Mouse (Mus musculus): ENCODE measurements around the gene Ostm1. TPM values are rescaled to one million over a fixed set of nuclear protein-coding genes. Genes with fewer than 3 reads are reported as not detected.

Gene Ostm1
- polyA plus RNA-seq, 1 experiment from 2014 or later, result 13.8 TPM

DNA sequence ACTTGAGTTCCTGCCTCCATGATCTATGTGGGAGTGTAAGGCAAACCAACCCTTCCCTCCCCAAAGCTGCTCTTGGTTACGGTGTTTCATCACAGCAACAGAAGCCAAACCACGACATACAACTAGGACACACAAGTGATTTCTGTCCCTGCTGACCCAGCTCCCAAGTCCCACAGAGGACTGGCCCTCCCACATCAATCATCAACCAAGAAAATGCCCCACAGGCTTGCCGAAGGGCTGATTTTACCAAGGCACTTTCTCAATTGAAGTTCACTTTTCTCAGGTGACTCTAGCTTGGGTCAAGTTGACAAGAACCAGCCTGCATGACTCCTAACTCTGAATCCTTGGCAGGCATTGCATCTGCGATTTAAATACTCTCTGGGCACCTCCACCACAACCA is 91.9 kb downstream of the Ostm1 start:
- no peaks in the 10 kb centered on the region for H3K36me3 ChIP-seq
- 78% methylated on average over 4 of the region's 4 CpGs for WGBS
- peaks cover 9% of the 10 kb centered on the region; the same call in 1 of the 2 replicates for H3K4me1 ChIP-seq
- H3K9me3 ChIP-seq, result no peaks in the 10 kb centered on the region
- H3K4me3 ChIP-seq, result no peak overlapping the region
- no peak for ATAC-seq (ENCODE audit: borderline replicate concordance, extremely low read depth, low FRiP score, low TSS enrichment)
- H3K9ac ChIP-seq, result no peak overlapping the region
- no peak overlapping the region for H3K27ac ChIP-seq
- H3K27me3 ChIP-seq, result peaks cover 5% of the 10 kb centered on the region; the same call in 1 of the 2 replicates
- no peak overlapping the region for H3K4me2 ChIP-seq

DNA sequence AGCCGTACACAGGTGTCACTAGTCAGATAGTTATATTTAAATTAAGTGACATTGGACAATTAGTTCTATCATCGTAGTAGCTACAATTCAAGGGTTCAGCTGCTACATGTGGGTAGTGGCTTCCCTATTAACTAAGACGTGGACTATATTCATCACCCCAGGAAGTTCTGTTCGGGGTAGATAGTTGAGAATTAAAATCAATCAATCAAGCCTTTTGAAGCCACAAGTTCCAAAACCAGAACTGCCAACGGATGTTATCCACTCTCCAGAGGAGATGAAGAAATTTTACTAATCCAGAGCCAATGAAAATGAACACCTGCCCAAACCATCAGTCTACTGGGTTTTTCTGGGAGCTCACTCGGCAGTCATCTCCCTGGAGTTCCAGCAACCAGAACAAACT is 94.7 kb downstream of the Ostm1 start:
- no peak for ATAC-seq (ENCODE audit: borderline replicate concordance, extremely low read depth, low FRiP score, low TSS enrichment)
- Histone ChIP-seq H3K36me3 (no peaks in the 10 kb centered on the region), H3K4me1 (peaks cover 9% of the 10 kb centered on the region; the same call in 1 of the 2 replicates), H3K4me2 (peak overlapping the region; percentile 94), H3K9me3 (no peaks in the 10 kb centered on the region), H3K4me3 (peak overlapping the region; percentile 94), H3K9ac (no peak overlapping the region), H3K27me3 (peaks cover 5% of the 10 kb centered on the region; the same call in 1 of the 2 replicates), H3K27ac (no peak overlapping the region)
- 41% methylated on average over 6 of the region's 6 CpGs for WGBS

GRCm38 (mm10) chr10:42678755-42679364 is 95.2 kb downstream of the Ostm1 start:
- peak; percentile 96 for ATAC-seq (ENCODE audit: borderline replicate concordance, extremely low read depth, low FRiP score, low TSS enrichment)
- Histone ChIP-seq H3K9me3 (no peaks in the 10 kb centered on the region), H3K4me1 (peaks cover 9% of the 10 kb centered on the region; the same call in 1 of the 2 replicates), H3K4me3 (peak overlapping the region; percentile 94), H3K36me3 (no peaks in the 10 kb centered on the region), H3K27ac (no peak overlapping the region), H3K9ac (peak overlapping the region; percentile 70), H3K4me2 (peak overlapping the region; percentile 94), H3K27me3 (peaks cover 5% of the 10 kb centered on the region; the same call in 1 of the 2 replicates)
- WGBS, result under 1% methylated on average over 56 of the region's 56 CpGs

- Histone ChIP-seq H3K9ac (no peak overlapping the region; the same call in 1 of the 2 replicates), H3K4me3 (peak overlapping the region; percentile 94), H3K27me3 (peaks cover 5% of the 10 kb centered on the region; the same call in 1 of the 2 replicates), H3K9me3 (no peaks in the 10 kb centered on the region), H3K36me3 (no peaks in the 10 kb centered on the region), H3K4me2 (peak overlapping the region; percentile 94), H3K27ac (no peak overlapping the region), H3K4me1 (peaks cover 9% of the 10 kb centered on the region; the same call in 1 of the 2 replicates)
- no peak for ATAC-seq (ENCODE audit: borderline replicate concordance, extremely low read depth, low FRiP score, low TSS enrichment)
- 14% methylated on average over 10 of the region's 10 CpGs for WGBS
Observed at GRCm38 (mm10) chr10:42679586-42679985, 96.0 kb downstream of the Ostm1 start.

DNA sequence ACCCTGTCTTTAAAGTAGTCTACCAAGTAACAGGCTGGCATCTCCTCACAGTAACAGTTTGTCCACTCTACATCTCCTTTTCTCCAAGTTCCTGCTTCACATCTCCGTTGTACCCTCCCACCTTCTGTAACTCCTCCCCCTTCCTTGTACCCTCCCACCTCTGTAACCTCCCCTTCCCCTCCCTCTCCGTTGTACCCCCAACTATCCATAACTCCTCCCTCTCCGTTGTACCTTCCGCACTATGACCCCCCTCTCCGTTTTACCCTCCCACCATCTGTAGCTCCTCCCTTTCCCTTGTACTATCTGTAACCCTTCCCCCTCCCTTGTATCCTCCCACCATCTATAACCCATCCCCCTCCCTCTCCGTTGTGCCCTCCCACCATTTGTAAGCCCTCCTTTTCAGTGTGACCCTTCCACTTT is 97.0 kb downstream of the Ostm1 start:
- Histone ChIP-seq H3K36me3 (no peaks in the 10 kb centered on the region), H3K4me1 (peaks cover 9% of the 10 kb centered on the region; the same call in 1 of the 2 replicates), H3K9ac (no peak overlapping the region), H3K27ac (no peak overlapping the region), H3K27me3 (peaks cover 5% of the 10 kb centered on the region; the same call in 1 of the 2 replicates), H3K4me2 (peak overlapping the region; percentile 94), H3K4me3 (no peak overlapping the region), H3K9me3 (no peaks in the 10 kb centered on the region)
- 16% methylated on average over 6 of the region's 6 CpGs for WGBS
- ATAC-seq (ENCODE audit: borderline replicate concordance, extremely low read depth, low FRiP score, low TSS enrichment), result no peak

- Histone ChIP-seq H3K4me3 (no peak overlapping the region), H3K9me3 (no peaks in the 10 kb centered on the region), H3K9ac (no peak overlapping the region), H3K27me3 (no peaks in the 10 kb centered on the region), H3K4me2 (no peak overlapping the region), H3K36me3 (no peaks in the 10 kb centered on the region), H3K4me1 (peaks cover 9% of the 10 kb centered on the region; the same call in 1 of the 2 replicates), H3K27ac (no peak overlapping the region)
- no peak for ATAC-seq (ENCODE audit: borderline replicate concordance, extremely low read depth, low FRiP score, low TSS enrichment)
- 73% methylated on average over 8 of the region's 8 CpGs for WGBS
Observed at GRCm38 (mm10) chr10:42682421-42682820, 98.8 kb downstream of the Ostm1 start.

DNA sequence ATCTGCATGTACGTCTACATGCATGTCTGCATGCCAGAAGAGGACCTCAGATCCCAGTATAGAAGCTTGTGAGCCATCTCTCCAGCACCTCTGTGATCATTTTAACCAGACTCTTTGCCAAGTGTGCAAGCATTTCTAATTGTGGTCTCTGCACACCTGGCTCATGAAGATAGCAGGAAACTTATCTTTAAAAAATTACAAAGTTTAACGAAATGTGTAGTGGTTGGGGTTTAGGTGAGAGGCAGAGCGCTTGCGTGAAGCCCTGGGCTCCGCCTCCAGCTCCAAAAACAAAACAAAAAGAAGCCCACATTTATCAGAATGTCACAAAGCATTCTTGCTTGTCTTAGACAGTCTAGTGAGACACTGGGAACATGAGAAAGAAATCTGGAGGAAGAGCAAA is 104.3 kb downstream of the Ostm1 start:
- no peak overlapping the region for H3K4me3 ChIP-seq
- H3K9ac ChIP-seq, result no peak overlapping the region
- H3K4me2 ChIP-seq, result no peak overlapping the region
- no peaks in the 10 kb centered on the region for H3K27me3 ChIP-seq
- no peak for ATAC-seq (ENCODE audit: borderline replicate concordance, extremely low read depth, low FRiP score, low TSS enrichment)
- no peaks in the 10 kb centered on the region for H3K4me1 ChIP-seq
- H3K36me3 ChIP-seq, result no peaks in the 10 kb centered on the region
- no peaks in the 10 kb centered on the region for H3K9me3 ChIP-seq
- H3K27ac ChIP-seq, result no peak overlapping the region
- WGBS, result 74% methylated on average over 5 of the region's 5 CpGs

DNA sequence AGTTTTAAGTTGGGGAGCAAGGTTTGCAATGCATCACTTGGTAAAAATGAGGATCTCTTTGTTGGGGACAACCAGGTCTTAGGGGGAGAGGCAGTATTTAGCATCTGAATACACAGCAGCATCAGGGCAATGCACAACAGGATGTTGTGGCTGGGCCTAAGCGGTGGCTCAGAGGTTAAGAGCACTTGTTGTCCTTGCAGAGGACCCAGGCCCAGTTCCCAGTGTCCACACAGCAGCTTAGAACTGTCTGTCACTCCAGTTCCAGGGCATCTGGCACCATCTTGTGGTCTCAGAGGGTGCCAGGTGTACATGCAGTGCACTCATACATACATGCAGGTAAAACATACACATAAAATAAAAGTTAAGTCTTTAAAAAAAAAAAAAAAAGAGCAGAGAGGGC is 106.1 kb downstream of the Ostm1 start:
- Histone ChIP-seq H3K4me1 (no peaks in the 10 kb centered on the region), H3K27me3 (no peaks in the 10 kb centered on the region), H3K9ac (no peak overlapping the region), H3K36me3 (no peaks in the 10 kb centered on the region), H3K9me3 (no peaks in the 10 kb centered on the region), H3K4me3 (no peak overlapping the region), H3K4me2 (no peak overlapping the region), H3K27ac (no peak overlapping the region)
- WGBS, result 77% methylated on average over 1 of the region's 1 CpGs
- ATAC-seq (ENCODE audit: borderline replicate concordance, extremely low read depth, low FRiP score, low TSS enrichment), result no peak

DNA sequence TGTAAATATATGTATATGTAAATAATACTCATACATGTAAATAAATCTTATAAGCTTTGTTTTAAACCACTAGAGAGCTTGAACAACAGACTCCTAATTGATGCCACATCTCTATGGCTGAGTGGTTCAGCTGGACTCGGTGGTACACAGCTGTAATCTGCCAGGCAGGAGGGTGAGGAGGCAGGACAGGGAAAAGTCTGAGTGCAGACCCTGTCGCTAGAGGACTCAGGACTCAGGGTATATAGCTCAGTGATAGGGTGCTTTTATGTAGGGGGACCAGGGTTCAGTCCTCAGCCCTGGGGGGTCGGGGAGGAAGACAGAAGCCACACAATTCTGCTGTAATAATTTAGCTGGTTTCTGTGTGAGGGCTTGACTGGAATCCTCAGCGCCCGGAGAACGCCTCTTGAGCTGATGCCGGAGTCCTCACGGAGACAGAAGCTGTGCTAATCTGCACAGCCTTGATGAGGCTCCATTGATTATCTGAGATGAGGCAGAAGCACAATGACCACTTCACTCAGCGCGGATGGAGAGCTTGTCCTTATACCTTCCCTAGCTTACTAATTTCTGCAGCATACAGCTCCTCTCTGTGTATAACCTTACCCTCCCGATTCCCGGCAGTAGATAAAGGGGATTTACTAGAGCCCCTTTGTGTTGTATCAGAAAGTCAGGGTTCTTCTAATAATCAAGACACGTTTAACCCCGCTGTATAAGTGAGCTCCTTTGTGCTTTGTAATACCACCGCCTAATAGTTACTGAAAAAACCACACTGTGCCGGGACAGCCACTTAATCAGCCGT is 106.8 kb downstream of the Ostm1 start:
- no peaks in the 10 kb centered on the region for H3K36me3 ChIP-seq
- H3K27me3 ChIP-seq, result no peaks in the 10 kb centered on the region
- H3K4me3 ChIP-seq, result no peak overlapping the region
- no peak for ATAC-seq (ENCODE audit: borderline replicate concordance, extremely low read depth, low FRiP score, low TSS enrichment)
- no peaks in the 10 kb centered on the region for H3K9me3 ChIP-seq
- H3K27ac ChIP-seq, result no peak overlapping the region
- WGBS, result 72% methylated on average over 17 of the region's 17 CpGs
- H3K9ac ChIP-seq, result no peak overlapping the region
- no peak overlapping the region for H3K4me2 ChIP-seq
- H3K4me1 ChIP-seq, result no peaks in the 10 kb centered on the region

DNA sequence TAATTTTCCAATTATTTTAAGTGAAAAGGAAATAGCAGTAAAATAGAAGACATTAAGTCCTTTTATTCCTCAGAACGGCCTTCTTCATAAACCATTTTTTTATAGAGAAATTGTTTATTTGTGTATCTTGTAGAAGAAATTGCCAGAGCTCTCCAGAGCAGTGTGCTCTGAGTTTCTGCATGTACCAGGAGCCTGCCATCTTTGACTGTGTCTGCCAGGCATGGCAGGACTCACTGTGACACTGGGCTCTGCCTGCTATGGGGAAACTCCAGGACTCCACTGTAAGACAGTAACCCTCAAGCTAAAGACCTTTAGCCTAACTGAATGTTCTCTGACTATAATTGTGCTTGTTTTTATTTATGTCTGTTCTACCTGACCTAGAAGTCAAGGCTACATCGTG is 107.4 kb downstream of the Ostm1 start:
- H3K4me1 ChIP-seq, result no peaks in the 10 kb centered on the region
- no peak overlapping the region for H3K4me3 ChIP-seq
- no peaks in the 10 kb centered on the region for H3K27me3 ChIP-seq
- no peak overlapping the region for H3K4me2 ChIP-seq
- no peak for ATAC-seq (ENCODE audit: borderline replicate concordance, extremely low read depth, low FRiP score, low TSS enrichment)
- H3K27ac ChIP-seq, result no peak overlapping the region
- H3K9me3 ChIP-seq, result no peaks in the 10 kb centered on the region
- H3K9ac ChIP-seq, result no peak overlapping the region
- WGBS, result 73% methylated on average over 2 of the region's 2 CpGs
- H3K36me3 ChIP-seq, result no peaks in the 10 kb centered on the region

DNA sequence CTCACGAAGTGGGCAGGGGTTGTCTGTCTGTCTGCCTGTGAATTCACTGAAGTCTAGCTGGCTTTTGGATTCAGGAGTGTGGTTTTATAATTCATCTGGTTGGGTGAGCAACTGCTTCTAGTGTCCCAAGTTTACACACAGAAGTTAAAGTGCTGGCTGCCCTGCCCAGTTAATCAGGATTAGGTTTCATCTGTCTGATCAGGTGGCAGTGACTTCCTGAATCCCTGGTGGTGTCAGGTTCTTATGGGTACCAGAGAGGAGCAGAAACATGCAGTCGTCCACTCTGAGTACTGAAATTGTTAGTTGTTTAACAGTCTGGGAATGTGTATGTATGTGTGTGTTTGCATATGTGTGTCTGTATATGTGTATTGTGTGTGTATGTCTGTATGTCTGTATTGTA is 108.5 kb downstream of the Ostm1 start:
- Histone ChIP-seq H3K27ac (no peak overlapping the region), H3K36me3 (no peaks in the 10 kb centered on the region), H3K9me3 (no peaks in the 10 kb centered on the region), H3K4me1 (no peaks in the 10 kb centered on the region), H3K9ac (no peak overlapping the region), H3K27me3 (no peaks in the 10 kb centered on the region), H3K4me3 (no peak overlapping the region), H3K4me2 (no peak overlapping the region)
- no peak for ATAC-seq (ENCODE audit: borderline replicate concordance, extremely low read depth, low FRiP score, low TSS enrichment)
- 61% methylated on average over 2 of the region's 2 CpGs for WGBS

DNA sequence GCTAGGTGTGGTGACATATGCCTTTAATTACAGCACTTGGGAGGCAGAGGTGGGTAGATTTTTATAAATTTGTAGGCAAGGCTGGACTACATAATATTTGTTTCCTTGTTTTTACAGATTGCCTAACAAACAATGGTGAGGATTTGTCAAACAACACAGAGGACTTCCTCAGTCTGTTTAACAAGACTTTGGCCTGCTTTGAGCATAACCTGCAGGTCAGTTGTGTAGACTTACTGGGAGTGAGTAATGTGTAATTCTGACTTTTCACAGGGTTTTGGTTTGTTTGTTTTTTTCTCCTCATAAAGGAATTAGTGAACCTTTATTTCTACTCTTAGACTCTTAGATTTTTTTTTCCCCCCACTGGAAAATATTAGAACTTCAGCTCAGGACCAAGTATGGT is 109.2 kb downstream of the Ostm1 start:
- Histone ChIP-seq H3K9ac (no peak overlapping the region), H3K4me2 (no peak overlapping the region), H3K4me1 (no peaks in the 10 kb centered on the region), H3K27ac (no peak overlapping the region), H3K36me3 (no peaks in the 10 kb centered on the region), H3K4me3 (no peak overlapping the region), H3K9me3 (no peaks in the 10 kb centered on the region), H3K27me3 (no peaks in the 10 kb centered on the region)
- ATAC-seq (ENCODE audit: borderline replicate concordance, extremely low read depth, low FRiP score, low TSS enrichment), result no peak

All from lung, embryonic 15.5 days (tissue).